Mouse (Mus musculus) liver, postnatal 0 days (tissue): ENCODE data around the gene Gtpbp10. TPM values are rescaled to one million over a fixed set of nuclear protein-coding genes. Genes with fewer than 3 reads are reported as not detected.

Source experiments
- ATAC-seq: fragments of 200-750 bp; cut with Nextera tagmentation; 2 replicates; pipeline ENCODE4 v1.8.0; 2017; ENCODE audit warnings: mild to moderate bottlenecking, moderate library complexity
- DNase-seq: peaks from one replicate; pipeline ENCODE4 v3.0.0-alpha.2; 2016
- H3K27ac ChIP-seq: fragments of 300-500 bp; sonication (generic); 2 replicates; pipeline ENCODE4 v1.5.1; 2014; ENCODE audit warnings: antibody characterized with exemption, moderate library complexity, mild to moderate bottlenecking, low read depth
- H3K27me3 ChIP-seq: fragments of 300-500 bp; sonication (generic); 2 replicates; pipeline ENCODE4 v1.6.1; 2014; ENCODE audit warnings: low read length, control low read depth, mixed read lengths; ENCODE audit not compliant: insufficient read depth
- H3K36me3 ChIP-seq: fragments of 300-500 bp; sonication (generic); replicated peaks from 2 replicates; pipeline ENCODE4 v1.6.1; 2014; ENCODE audit warnings: mild to moderate bottlenecking, control low read depth, low read length, moderate library complexity, mixed read lengths; ENCODE audit not compliant: insufficient read depth
- H3K4me1 ChIP-seq: fragments of 300-500 bp; sonication (generic); 2 replicates; pipeline ENCODE4 v1.6.1; 2014; ENCODE audit warnings: antibody characterized with exemption, mild to moderate bottlenecking, control low read depth; ENCODE audit not compliant: insufficient read depth
- H3K4me2 ChIP-seq: fragments of 300-500 bp; sonication (generic); 2 replicates; pipeline ENCODE4 v1.6.1; 2014; ENCODE audit warnings: low read depth, mild to moderate bottlenecking, low read length, moderate library complexity, mixed read lengths
- H3K4me3 ChIP-seq: fragments of 300-500 bp; sonication (generic); 2 replicates; pipeline ENCODE4 v1.5.1; 2014; ENCODE audit warnings: low read depth, low read length
- H3K9ac ChIP-seq: fragments of 300-500 bp; sonication (generic); replicated peaks from 2 replicates; pipeline ENCODE4 v1.6.1; 2014; ENCODE audit warnings: mild to moderate bottlenecking, moderate library complexity
- H3K9me3 ChIP-seq: fragments of 300-500 bp; sonication (generic); 2 replicates; pipeline ENCODE4 v1.6.1; 2016; ENCODE audit warnings: mild to moderate bottlenecking, control low read depth, low read length, mixed read lengths
- CTCF ChIP-seq: sonication (generic); IDR thresholded peaks from 2 replicates; pipeline ENCODE4 v1.5.1; 2016; ENCODE audit warnings: antibody characterized with exemption, low read depth
- EP300 ChIP-seq: IDR thresholded peaks from 2 replicates; pipeline ENCODE4 v1.6.1; 2016; ENCODE audit warnings: antibody characterized with exemption, low read depth, mild to moderate bottlenecking
- WGBS: fragments of 180-500 bp; shearing (Covaris S2); extraction: QIAGEN DNeasy Blood & Tissue Kit; methylation state at CpG from one replicate; pipeline ENCODE4 v1.1.7; 2014; ENCODE audit not compliant: insufficient replicate concordance; 5-methylcytosine and 5-hydroxymethylcytosine counted together
- polyA plus RNA-seq: library from polyadenylated mRNA; unstranded; fragments of >200 nt; fragmentation: Nextera tagmentation; extraction: Ambion mirVana; gene quantifications from 2 replicates; pipeline ENCODE4 v1.2.1, GENCODE M21; 2015

Gtpbp10 gene
- polyA plus RNA-seq, 1 experiment from 2014 or later = 9.9 TPM

DNA sequence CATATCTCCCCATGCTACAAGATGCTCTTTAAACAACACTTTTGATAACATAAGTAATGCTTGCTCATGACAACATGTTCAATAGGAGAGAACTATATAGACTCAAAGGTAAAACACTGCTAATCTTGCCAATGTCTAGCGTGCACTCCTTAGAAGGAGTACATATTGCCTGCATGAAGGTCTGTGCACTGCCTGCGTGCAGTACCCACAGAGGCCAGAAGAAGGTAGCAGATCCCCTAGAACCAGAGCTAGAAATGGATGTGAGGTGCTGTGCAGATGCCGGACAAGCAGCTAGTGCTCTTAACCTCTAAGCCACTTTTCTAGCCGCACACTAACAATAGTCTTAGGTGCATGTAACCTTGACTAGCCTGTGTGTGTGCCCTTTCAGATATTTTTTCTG is 67.2 kb downstream of the Gtpbp10 start:
- Histone ChIP-seq H3K27ac (no peak overlapping the region), H3K9me3 (no peaks in the 10 kb centered on the region), H3K4me2 (no peak overlapping the region), H3K27me3 (no peaks in the 10 kb centered on the region), H3K4me3 (no peak overlapping the region), H3K9ac (no peak overlapping the region), H3K4me1 (no peaks in the 10 kb centered on the region), H3K36me3 (no peaks in the 10 kb centered on the region)
- ATAC-seq = no peak
- no peak for DNase-seq
- no peak for TF ChIP-seq EP300
- TF ChIP-seq CTCF = 0 out of 2 replicates have a peak, but pooled peaks have one; percentile 6
- 78% methylated on average over 4 of the region's 4 CpGs for WGBS

Other genes with a start within 250 kb of the Gtpbp10 start
- 1.0 and 1.1 TPM in 2 replicates for gene Cdk14, start 139.2 kb downstream of the Gtpbp10 start, polyA plus RNA-seq
- gene 1700015F17Rik, start 80.4 kb downstream of the Gtpbp10 start, polyA plus RNA-seq = not detected in 2 replicates
- 22.3 and 25.1 TPM in 2 replicates for gene Cldn12, start 44.6 kb downstream of the Gtpbp10 start, polyA plus RNA-seq
- 0.11 TPM in 1 of 2 replicates, not detected in the other for gene Gm8773, start 14.3 kb upstream of the Gtpbp10 start, polyA plus RNA-seq
- 0.43 and 0.67 TPM in 2 replicates for gene Cfap69, start 104.7 kb upstream of the Gtpbp10 start, polyA plus RNA-seq
- gene Steap2, start 135.0 kb upstream of the Gtpbp10 start, polyA plus RNA-seq = 5.1 and 6.2 TPM in 2 replicates
- 1.1 and 1.9 TPM in 2 replicates for gene Steap1, start 189.8 kb upstream of the Gtpbp10 start, polyA plus RNA-seq